Mouse (Mus musculus) heart, embryonic 10.5 days (tissue): ENCODE measurements around the gene Actr2. TPM values are rescaled to one million over a fixed set of nuclear protein-coding genes. Genes with fewer than 3 reads are reported as not detected.

Experiments
- DNase-seq: peaks from one replicate; pipeline ENCODE4 v3.0.0-alpha.2; 2017; ENCODE audit warnings: low spot score
- H3K27ac ChIP-seq: fragments of 300-500 bp; sonication (generic); 2 replicates; pipeline ENCODE4 v1.5.1; 2016; ENCODE audit warnings: mild to moderate bottlenecking
- H3K27me3 ChIP-seq: fragments of 300-500 bp; sonication (generic); 2 replicates; pipeline ENCODE4 v1.6.1; 2016; ENCODE audit warnings: mild to moderate bottlenecking; ENCODE audit not compliant: poor library complexity, insufficient read depth, severe bottlenecking
- H3K36me3 ChIP-seq: fragments of 300-500 bp; sonication (generic); 2 replicates; pipeline ENCODE4 v1.6.1; 2016; ENCODE audit warnings: mild to moderate bottlenecking, moderate library complexity
- H3K4me1 ChIP-seq: fragments of 300-500 bp; sonication (generic); 2 replicates; pipeline ENCODE4 v1.6.1; 2016; ENCODE audit warnings: mild to moderate bottlenecking
- H3K4me3 ChIP-seq: fragments of 300-500 bp; sonication (generic); 2 replicates; pipeline ENCODE4 v1.5.1; 2016; ENCODE audit warnings: mild to moderate bottlenecking, moderate library complexity
- H3K9me3 ChIP-seq: fragments of 300-500 bp; sonication (generic); 2 replicates; pipeline ENCODE4 v1.6.1; 2016; ENCODE audit warnings: mild to moderate bottlenecking, moderate library complexity
- WGBS: fragments of 180-500 bp; shearing (Covaris S2); methylation state at CpG from one replicate; pipeline ENCODE4 v1.1.7; 2016; 5-methylcytosine and 5-hydroxymethylcytosine counted together
- polyA plus RNA-seq: library from polyadenylated mRNA; unstranded; fragments of >200 nt; fragmentation: Nextera tagmentation; extraction: Ambion mirVana; gene quantifications from 2 replicates; pipeline ENCODE4 v1.2.1, GENCODE M21; 2016

Gene Actr2
- polyA plus RNA-seq, 1 experiment from 2014 or later: 105 TPM

DNA sequence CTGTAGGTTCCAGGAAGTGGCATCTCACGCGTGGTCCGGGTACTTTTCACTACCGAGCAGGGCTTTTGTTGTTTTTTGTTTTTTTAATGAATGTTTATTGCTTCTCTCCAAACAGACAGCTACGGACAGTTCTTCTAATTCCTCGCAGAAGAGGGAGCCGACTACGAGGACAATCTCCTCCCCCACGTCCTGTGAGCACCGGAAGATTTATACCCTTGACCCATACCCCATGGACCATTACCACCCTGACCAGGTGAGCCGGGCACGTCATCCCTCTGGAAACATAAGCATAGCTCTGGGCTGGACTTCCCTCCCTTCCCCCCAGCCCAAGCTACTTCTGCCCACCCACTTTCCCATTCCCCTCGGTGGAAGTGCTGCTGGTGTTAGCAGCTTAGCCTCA, 94.8 kb downstream of the Actr2 start:
- Histone ChIP-seq H3K9me3 (peaks cover 31% of the 10 kb centered on the region), H3K4me3 (no peak overlapping the region), H3K27ac (no peak overlapping the region), H3K36me3 (peaks cover 94% of the 10 kb centered on the region), H3K27me3 (no peaks in the 10 kb centered on the region), H3K4me1 (no peaks in the 10 kb centered on the region)
- DNase-seq: no peak
- WGBS: 93% methylated on average over 13 of the region's 13 CpGs

DNA sequence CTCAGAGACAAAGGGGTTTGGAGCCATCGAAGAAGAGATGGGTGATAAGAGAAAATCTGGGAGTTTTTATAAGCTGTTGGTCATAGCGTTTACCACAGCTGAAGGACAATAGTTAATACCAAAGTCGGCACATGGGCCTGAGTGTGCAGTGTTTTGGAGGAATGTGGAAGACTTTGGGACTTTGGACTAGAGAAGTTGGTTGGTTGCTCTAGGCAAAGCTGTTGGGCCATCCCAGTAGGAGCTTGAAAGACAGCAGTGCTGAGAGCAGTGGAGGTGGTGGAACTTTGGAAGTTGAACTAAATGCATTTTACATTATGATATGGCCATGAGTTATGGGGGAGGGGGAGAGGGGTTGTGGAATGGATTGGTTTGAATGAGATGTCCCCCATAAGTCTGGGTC, 99.3 kb downstream of the Actr2 start:
- Histone ChIP-seq H3K4me1 (no peaks in the 10 kb centered on the region), H3K27me3 (no peaks in the 10 kb centered on the region), H3K36me3 (peaks cover 84% of the 10 kb centered on the region), H3K4me3 (no peak overlapping the region), H3K27ac (no peak overlapping the region), H3K9me3 (0 out of 2 replicates have a peak, but pooled peaks cover 3% of the 10 kb centered on the region)
- no peak for DNase-seq
- WGBS: 86% methylated on average over 3 of the region's 3 CpGs

Other genes starting within 250 kb of the Actr2 start
- 4.4 and 6.7 TPM in 2 replicates for gene Spred2, start 188.5 kb downstream of the Actr2 start, polyA plus RNA-seq
- 207 and 233 TPM in 2 replicates for gene Rab1a, start 88.5 kb upstream of the Actr2 start, polyA plus RNA-seq
- gene Cep68, start 136.5 kb upstream of the Actr2 start, polyA plus RNA-seq: 39.0 and 40.8 TPM in 2 replicates
- 6.7 and 10.8 TPM in 2 replicates for gene Slc1a4, start 219.8 kb upstream of the Actr2 start, polyA plus RNA-seq